Mouse (Mus musculus) embryonic stem cell, embryonic (primary cell): ENCODE measurements around the gene Fcho1.

ENCODE experiments used
- CTCF ChIA-PET, 4 experiments: fragments of 300-600 bp in 2 of 4; fragments of 350-600 bp in 2 of 4; sonication (Branson Sonifier 250); formaldehyde crosslinking; loops; one replicate each; lab custom pipeline; 2022; ENCODE audit warnings: inconsistent platforms in 2 of 4; lab: Charles Lee
- POLR2A ChIA-PET, 4 experiments: fragments of 300-600 bp in 2 of 4; fragments of 350-600 bp in 2 of 4; sonication (Branson Sonifier 250); formaldehyde crosslinking; loops; one replicate each; lab custom pipeline; 2022; ENCODE audit warnings: antibody characterized with exemption in 4 of 4, inconsistent platforms in 1 of 4; lab: Charles Lee

Gene Fcho1

GRCm38 (mm10) chr8:71667256-71667655 is 58.3 kb downstream of the Fcho1 start:
- ChIA-PET POLR2A (interaction anchor here in 3 of 4 experiments (0.6 to 7.2 kb wide), 15 partner anchors 9 to 309 kb away, joined by 3 to 45 read pairs (median 5); partner anchors contain the start of genes Colgalt1 (in 2 of the 3), Tmem221 (in 2 of the 3) and Jak3 (in 1 of the 3)), CTCF (interaction anchor here in 2 of 4 experiments (0.6 to 0.8 kb wide), 2 partner anchors 38 to 251 kb away, joined by 3 to 4 read pairs; no protein-coding TSS in a partner anchor)

- CTCF ChIA-PET: interaction anchor here in 1 of 4 experiments (0.8 kb wide), 1 partner anchor 37 kb away, joined by 3 read pairs; no protein-coding TSS in a partner anchor
Observed at GRCm38 (mm10) chr8:71666855-71667254, 58.7 kb downstream of the Fcho1 start.

GRCm38 (mm10) chr8:71665331-71666130 is 60.0 kb downstream of the Fcho1 start:
- ChIA-PET POLR2A (interaction anchor here in 3 of 4 experiments (0.6 to 7.2 kb wide), 66 partner anchors 10 to 1077 kb away, joined by 3 to 45 read pairs (median 4); partner anchors contain the start of genes Colgalt1 (in 3 of the 3), Slc27a1 (in 3 of the 3), Fcho1 (in 2 of the 3) and Jak3 (in 2 of the 3)), CTCF (interaction anchor here in 3 of 4 experiments (0.6 to 2.1 kb wide), 38 partner anchors 10 to 1507 kb away, joined by 3 to 15 read pairs (median 4); partner anchors contain the start of genes B3gnt3 (in 1 of the 3), Colgalt1 (in 1 of the 3), Fcho1 (in 1 of the 3) and Jak3 (in 1 of the 3))

More at GRCm38 (mm10) chr8:71666855-71667254, 58.7 kb downstream of the Fcho1 start:
- POLR2A ChIA-PET: interaction anchor here in 3 of 4 experiments (0.6 to 7.2 kb wide), 20 partner anchors 10 to 874 kb away, joined by 3 to 45 read pairs (median 7); partner anchors contain the start of genes Colgalt1 (in 3 of the 3), Jak3 (in 1 of the 3), Slc27a1 (in 1 of the 3) and Tmem221 (in 1 of the 3)

GRCm38 (mm10) chr8:71660325-71661120 is 65.0 kb downstream of the Fcho1 start:
- CTCF ChIA-PET: interaction anchor here (0.6 to 3.0 kb wide), 66 partner anchors 10 to 958 kb away, joined by 3 to 28 read pairs (median 4); partner anchors contain the start of genes Tmem221 (in 4 of the 4), Mvb12a (in 2 of the 4), Pgls (in 2 of the 4) and B3gnt3 (in 1 of the 4)
- POLR2A ChIA-PET: interaction anchor here in 3 of 4 experiments (0.5 to 4.2 kb wide), 22 partner anchors 10 to 832 kb away, joined by 3 to 30 read pairs (median 3); partner anchors contain the start of genes Jak3 (in 1 of the 3), Slc27a1 (in 1 of the 3), Tmem221 (in 1 of the 3) and Unc13a (in 1 of the 3)

GRCm38 (mm10) chr8:71659751-71660150 is 65.8 kb downstream of the Fcho1 start:
- ChIA-PET POLR2A (interaction anchor here (0.5 to 4.2 kb wide), 21 partner anchors 11 to 974 kb away, joined by 3 to 30 read pairs (median 3); partner anchors contain the start of genes Colgalt1 (in 1 of the 4), Pgls (in 1 of the 4), Slc27a1 (in 1 of the 4) and Unc13a (in 1 of the 4)), CTCF (interaction anchor here (0.6 to 3.0 kb wide), 28 partner anchors 9 to 410 kb away, joined by 3 to 28 read pairs (median 6); partner anchors contain the start of genes Pgls (in 2 of the 4), Colgalt1 (in 1 of the 4), Mvb12a (in 1 of the 4) and Slc27a1 (in 1 of the 4))

GRCm38 (mm10) chr8:71658515-71659049 is 66.9 kb downstream of the Fcho1 start:
- ChIA-PET POLR2A (interaction anchor here in 3 of 4 experiments (0.8 to 4.2 kb wide), 14 partner anchors 12 to 174 kb away, joined by 3 to 30 read pairs (median 4); partner anchors contain the start of genes Colgalt1 (in 2 of the 3), Pgls (in 1 of the 3) and Slc27a1 (in 1 of the 3)), CTCF (interaction anchor here in 1 of 4 experiments (1.1 to 3.0 kb wide), 7 partner anchors 12 to 140 kb away, joined by 3 to 14 read pairs (median 5); partner anchors contain the start of gene Pgls)
